Mouse (Mus musculus): ENCODE results near the gene Amt. TPM values are rescaled to one million over a fixed set of nuclear protein-coding genes. Genes with fewer than 3 reads are reported as not detected.

Gene Amt
- total RNA-seq (2014; rRNA removed) (22.5 and 27.1 TPM in 2 replicates), polyA plus RNA-seq (2015; fragmentation: Nextera tagmentation; extraction: Ambion mirVana) (28.5 and 32.9 TPM in 2 replicates)

DNA sequence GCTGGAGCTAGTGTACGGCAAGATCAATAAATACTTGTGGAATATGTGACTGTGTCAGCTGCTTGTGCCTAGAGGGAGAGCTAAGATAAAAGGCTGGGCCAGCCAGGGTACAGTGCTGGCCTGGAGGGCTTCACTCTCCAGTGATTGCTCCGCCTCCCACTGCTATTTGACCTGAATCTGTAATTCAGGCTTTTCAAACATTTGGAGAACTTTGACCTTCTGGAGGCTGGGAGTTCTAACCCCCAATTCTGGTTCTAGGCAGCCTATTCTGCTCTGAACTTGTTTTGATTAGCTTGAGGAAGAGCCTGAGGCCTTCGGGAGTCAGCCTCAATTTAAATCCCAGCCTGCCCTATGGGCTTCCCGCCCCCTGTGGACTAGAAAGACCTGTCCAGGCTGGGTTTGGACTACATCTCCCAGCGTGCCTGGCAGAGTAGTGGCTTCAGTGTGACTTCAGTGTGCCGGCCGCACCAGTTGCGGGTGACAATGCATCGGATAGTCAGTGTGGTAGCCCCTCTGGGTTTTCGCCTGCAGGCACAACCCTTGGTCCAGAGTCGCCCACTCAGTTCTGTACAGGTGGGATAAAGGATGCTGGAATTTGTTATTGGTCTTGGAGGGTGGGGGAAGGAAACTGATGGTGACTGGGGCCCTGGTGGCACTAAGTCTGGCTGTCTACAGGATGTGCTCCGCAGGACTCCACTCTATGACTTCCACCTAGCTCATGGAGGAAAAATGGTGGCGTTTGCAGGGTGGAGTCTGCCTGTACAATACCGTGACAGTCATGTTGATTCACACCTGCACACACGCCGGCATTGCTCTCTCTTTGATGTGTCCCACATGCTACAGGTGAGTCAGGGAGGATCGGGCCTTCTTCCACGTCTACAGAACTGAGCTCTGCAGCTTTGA, at the start of gene Amt:
Gene Amt (plus strand): TSS at position 401 of the 903 bp plus-strand sequence.
- no peaks in the 10 kb centered on the region for H3K4me1 ChIP-seq (ENCODE audit: insufficient read depth, low read length)
- DNase-seq (ENCODE audit: low spot score): peak; percentile 53
- peak within 1 kb of the TSS; percentile 19 for H3K4me3 ChIP-seq (ENCODE audit: low read length)
- peak; percentile 79 for ATAC-seq
- WGBS: 19% methylated on average over 18 of the region's 18 CpGs
- H3K36me3 ChIP-seq (ENCODE audit: insufficient read depth, low read length): peaks cover 23% of the 10 kb centered on the region
- H3K27me3 ChIP-seq (ENCODE audit: insufficient read depth, low read length): no peaks in the 10 kb centered on the region
- peak within 1 kb of the TSS; percentile 51 for H3K4me2 ChIP-seq (ENCODE audit: low read depth, low read length)
- H3K27ac ChIP-seq: peak within 1 kb of the TSS; percentile 71
- no peak for TF ChIP-seq CTCF (IDR thresholded peaks at IDR 0.05; ENCODE audit: low read depth)
- no peak within 1 kb of the TSS; the same call in 1 of the 2 replicates for H3K9ac ChIP-seq (replicated peaks; ENCODE audit: low read length)
- no peaks in the 10 kb centered on the region for H3K9me3 ChIP-seq (ENCODE audit: low read length)

GRCm38 (mm10) chr9:108248957-108249356, 47.7 kb upstream of the Amt start:
- 60% methylated on average over 5 of the region's 5 CpGs for WGBS
- Histone ChIP-seq H3K9ac (replicated peaks; ENCODE audit: low read length) (no peak overlapping the region), H3K4me1 (ENCODE audit: insufficient read depth, low read length) (no peaks in the 10 kb centered on the region), H3K36me3 (ENCODE audit: insufficient read depth, low read length) (peaks cover 11% of the 10 kb centered on the region), H3K9me3 (ENCODE audit: low read length) (no peaks in the 10 kb centered on the region), H3K27me3 (ENCODE audit: insufficient read depth, low read length) (no peaks in the 10 kb centered on the region), H3K27ac (no peak overlapping the region), H3K4me2 (ENCODE audit: low read depth, low read length) (no peak overlapping the region), H3K4me3 (ENCODE audit: low read length) (no peak overlapping the region)
- ATAC-seq: no peak
- no peak for TF ChIP-seq CTCF (IDR thresholded peaks at IDR 0.05; ENCODE audit: low read depth)
- DNase-seq (ENCODE audit: low spot score): no peak

- 93% methylated on average over 6 of the region's 6 CpGs for WGBS
- Histone ChIP-seq H3K9ac (replicated peaks; ENCODE audit: low read length) (no peak overlapping the region), H3K4me2 (ENCODE audit: low read depth, low read length) (no peak overlapping the region), H3K4me1 (ENCODE audit: insufficient read depth, low read length) (no peaks in the 10 kb centered on the region), H3K36me3 (ENCODE audit: insufficient read depth, low read length) (peaks cover 11% of the 10 kb centered on the region), H3K9me3 (ENCODE audit: low read length) (no peaks in the 10 kb centered on the region), H3K27ac (no peak overlapping the region), H3K4me3 (ENCODE audit: low read length) (no peak overlapping the region), H3K27me3 (ENCODE audit: insufficient read depth, low read length) (no peaks in the 10 kb centered on the region)
- ATAC-seq (no peak), DNase-seq (ENCODE audit: low spot score) (no peak)
- TF ChIP-seq CTCF (IDR thresholded peaks at IDR 0.05; ENCODE audit: low read depth): no peak
Observed at GRCm38 (mm10) chr9:108251877-108252276, 44.8 kb upstream of the Amt start.

GRCm38 (mm10) chr9:108252766-108253165, 43.9 kb upstream of the Amt start:
- no peak overlapping the region for H3K9ac ChIP-seq (replicated peaks; ENCODE audit: low read length)
- TF ChIP-seq CTCF (IDR thresholded peaks at IDR 0.05; ENCODE audit: low read depth): no peak
- H3K4me3 ChIP-seq (ENCODE audit: low read length): no peak overlapping the region
- H3K36me3 ChIP-seq (ENCODE audit: insufficient read depth, low read length): peaks cover 11% of the 10 kb centered on the region
- WGBS: 98% methylated on average over 7 of the region's 7 CpGs
- H3K9me3 ChIP-seq (ENCODE audit: low read length): no peaks in the 10 kb centered on the region
- no peaks in the 10 kb centered on the region for H3K27me3 ChIP-seq (ENCODE audit: insufficient read depth, low read length)
- H3K4me2 ChIP-seq (ENCODE audit: low read depth, low read length): no peak overlapping the region
- H3K4me1 ChIP-seq (ENCODE audit: insufficient read depth, low read length): no peaks in the 10 kb centered on the region
- H3K27ac ChIP-seq: no peak overlapping the region
- no peak for ATAC-seq
- no peak for DNase-seq (ENCODE audit: low spot score)

DNA sequence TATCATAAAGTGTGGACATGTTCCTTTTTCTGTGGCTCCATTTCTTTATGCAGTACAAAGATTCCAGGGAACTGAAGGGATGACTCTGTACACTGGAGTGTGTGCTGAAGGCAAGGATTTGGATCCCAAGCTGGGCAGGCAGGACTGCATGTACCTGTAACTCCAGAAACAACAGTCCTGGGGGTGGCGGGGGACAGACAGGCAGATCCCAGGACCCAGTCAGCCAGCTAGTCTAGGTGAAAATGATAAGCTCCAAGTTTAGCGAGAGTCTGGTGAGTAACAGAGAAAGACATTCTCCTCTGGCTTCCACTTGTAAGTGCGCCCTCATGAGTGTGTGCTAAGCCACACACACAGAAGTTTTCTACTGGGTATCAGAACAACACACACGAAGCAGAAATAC, 36.1 kb upstream of the Amt start:
- Histone ChIP-seq H3K9ac (replicated peaks; ENCODE audit: low read length) (no peak overlapping the region), H3K4me3 (ENCODE audit: low read length) (no peak overlapping the region), H3K27ac (no peak overlapping the region), H3K9me3 (ENCODE audit: low read length) (no peaks in the 10 kb centered on the region), H3K36me3 (ENCODE audit: insufficient read depth, low read length) (no peaks in the 10 kb centered on the region), H3K27me3 (ENCODE audit: insufficient read depth, low read length) (no peaks in the 10 kb centered on the region), H3K4me2 (ENCODE audit: low read depth, low read length) (no peak overlapping the region), H3K4me1 (ENCODE audit: insufficient read depth, low read length) (peaks cover 19% of the 10 kb centered on the region)
- DNase-seq (ENCODE audit: low spot score) (no peak), ATAC-seq (no peak)
- no peak for TF ChIP-seq CTCF (IDR thresholded peaks at IDR 0.05; ENCODE audit: low read depth)
- WGBS: 83% methylated on average over 4 of the region's 4 CpGs

DNA sequence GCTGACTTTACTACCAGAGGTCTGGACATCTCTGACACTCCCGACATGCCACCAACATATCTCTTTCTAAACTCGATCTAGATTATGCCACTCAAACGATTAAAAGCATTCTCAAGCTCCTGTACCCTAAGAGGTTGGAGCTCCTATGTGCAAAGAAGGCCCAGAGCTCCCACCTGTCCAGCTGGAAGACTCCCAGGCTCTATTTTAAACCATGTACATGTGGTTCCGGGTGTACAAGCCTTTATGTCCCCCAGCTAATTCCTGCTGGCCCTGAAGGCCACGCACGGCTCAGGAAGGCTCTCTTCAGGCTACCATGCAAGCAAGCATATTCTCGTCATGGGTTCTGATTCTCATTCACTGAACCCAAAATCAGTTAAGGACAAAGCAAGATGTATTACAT, 34.8 kb upstream of the Amt start:
- no peak for TF ChIP-seq CTCF (IDR thresholded peaks at IDR 0.05; ENCODE audit: low read depth)

More for the DNA sequence above, 34.8 kb upstream of the Amt start:
- Histone ChIP-seq H3K4me2 (ENCODE audit: low read depth, low read length) (peak overlapping the region; percentile 73), H3K4me3 (ENCODE audit: low read length) (peak overlapping the region; percentile 95; the same call in 1 of the 2 replicates), H3K4me1 (ENCODE audit: insufficient read depth, low read length) (peaks cover 19% of the 10 kb centered on the region), H3K9me3 (ENCODE audit: low read length) (no peaks in the 10 kb centered on the region), H3K36me3 (ENCODE audit: insufficient read depth, low read length) (no peaks in the 10 kb centered on the region), H3K9ac (replicated peaks; ENCODE audit: low read length) (no peak overlapping the region; the same call in 1 of the 2 replicates), H3K27ac (no peak overlapping the region), H3K27me3 (ENCODE audit: insufficient read depth, low read length) (no peaks in the 10 kb centered on the region)
- no peak for DNase-seq (ENCODE audit: low spot score)
- 74% methylated on average over 7 of the region's 7 CpGs for WGBS
- no peak for ATAC-seq
